Mouse (Mus musculus) limb, embryonic 10.5 days (tissue): ENCODE results near the gene Gfpt2. TPM values are rescaled to one million over a fixed set of nuclear protein-coding genes. Genes with fewer than 3 reads are reported as not detected.

Experiments
- DNase-seq: peaks from one replicate; pipeline ENCODE4 v3.0.0-alpha.2; 2017; ENCODE audit warnings: low spot score
- H3K27ac ChIP-seq: fragments of 300-500 bp; sonication (generic); 2 replicates; pipeline ENCODE4 v1.5.1; 2016; ENCODE audit warnings: mild to moderate bottlenecking
- H3K27me3 ChIP-seq: fragments of 300-500 bp; sonication (generic); 2 replicates; pipeline ENCODE4 v1.6.1; 2016; ENCODE audit warnings: low read depth, mild to moderate bottlenecking; ENCODE audit not compliant: poor library complexity, severe bottlenecking
- H3K36me3 ChIP-seq: fragments of 300-500 bp; sonication (generic); 2 replicates; pipeline ENCODE4 v1.6.1; 2016; ENCODE audit warnings: mild to moderate bottlenecking, moderate library complexity
- H3K4me1 ChIP-seq: fragments of 300-500 bp; sonication (generic); 2 replicates; pipeline ENCODE4 v1.6.1; 2016
- H3K4me3 ChIP-seq: fragments of 300-500 bp; sonication (generic); 2 replicates; pipeline ENCODE4 v1.5.1; 2016; ENCODE audit warnings: mild to moderate bottlenecking, moderate library complexity
- H3K9me3 ChIP-seq: fragments of 300-500 bp; sonication (generic); replicated peaks from 2 replicates; pipeline ENCODE4 v1.6.1; 2016; ENCODE audit warnings: mild to moderate bottlenecking
- WGBS: fragments of 180-500 bp; shearing (Covaris S2); methylation state at CpG from one replicate; pipeline ENCODE4 v1.1.7; 2016; 5-methylcytosine and 5-hydroxymethylcytosine counted together
- polyA plus RNA-seq: library from polyadenylated mRNA; unstranded; fragments of >200 nt; fragmentation: Nextera tagmentation; extraction: Ambion mirVana; gene quantifications from 2 replicates; pipeline ENCODE4 v1.2.1, GENCODE M21; 2016

Gene Gfpt2
- polyA plus RNA-seq, 1 experiment from 2014 or later = 43.3 TPM

GRCm38 (mm10) chr11:49829176-49829745, 35.3 kb downstream of the Gfpt2 start:
- DNase-seq = no peak
- peaks cover 98% of the 10 kb centered on the region for H3K36me3 ChIP-seq
- no peaks in the 10 kb centered on the region for H3K9me3 ChIP-seq
- H3K4me1 ChIP-seq = peaks cover 7% of the 10 kb centered on the region
- H3K4me3 ChIP-seq = no peak overlapping the region
- no peak overlapping the region for H3K27ac ChIP-seq
- 85% methylated on average over 7 of the region's 7 CpGs for WGBS
- H3K27me3 ChIP-seq = no peaks in the 10 kb centered on the region

GRCm38 (mm10) chr11:49831980-49832379, 38.0 kb downstream of the Gfpt2 start:
- DNase-seq = no peak
- no peaks in the 10 kb centered on the region for H3K27me3 ChIP-seq
- H3K27ac ChIP-seq = no peak overlapping the region
- no peaks in the 10 kb centered on the region for H3K9me3 ChIP-seq
- H3K36me3 ChIP-seq = peaks cover 98% of the 10 kb centered on the region
- WGBS = 92% methylated on average over 12 of the region's 12 CpGs
- peaks cover 4% of the 10 kb centered on the region for H3K4me1 ChIP-seq
- H3K4me3 ChIP-seq = no peak overlapping the region

- DNase-seq = no peak
- 90% methylated on average over 5 of the region's 5 CpGs for WGBS
- Histone ChIP-seq H3K4me1 (no peaks in the 10 kb centered on the region), H3K36me3 (peaks cover 99% of the 10 kb centered on the region), H3K27me3 (no peaks in the 10 kb centered on the region), H3K9me3 (no peaks in the 10 kb centered on the region), H3K27ac (no peak overlapping the region), H3K4me3 (no peak overlapping the region)
Observed at GRCm38 (mm10) chr11:49832962-49833361, 39.0 kb downstream of the Gfpt2 start.

- H3K27me3 ChIP-seq = no peaks in the 10 kb centered on the region
- H3K4me3 ChIP-seq = no peak overlapping the region
- H3K4me1 ChIP-seq = no peaks in the 10 kb centered on the region
- no peak overlapping the region for H3K27ac ChIP-seq
- peaks cover 100% of the 10 kb centered on the region for H3K36me3 ChIP-seq
- H3K9me3 ChIP-seq = no peaks in the 10 kb centered on the region
- no peak for DNase-seq
- 91% methylated on average over 6 of the region's 6 CpGs for WGBS
Observed at GRCm38 (mm10) chr11:49834248-49834647, 40.3 kb downstream of the Gfpt2 start.

- Histone ChIP-seq H3K27me3 (no peaks in the 10 kb centered on the region), H3K27ac (no peak overlapping the region), H3K4me1 (no peaks in the 10 kb centered on the region), H3K4me3 (no peak overlapping the region), H3K36me3 (peaks cover 91% of the 10 kb centered on the region), H3K9me3 (no peaks in the 10 kb centered on the region)
- WGBS = 95% methylated on average over 11 of the region's 11 CpGs
- no peak for DNase-seq
Observed at GRCm38 (mm10) chr11:49835257-49835956, 41.4 kb downstream of the Gfpt2 start.

- no peaks in the 10 kb centered on the region for H3K27me3 ChIP-seq
- no peak overlapping the region for H3K27ac ChIP-seq
- WGBS = 82% methylated on average over 13 of the region's 13 CpGs
- peaks cover 5% of the 10 kb centered on the region; the same call in 1 of the 2 replicates for H3K4me1 ChIP-seq
- no peak for DNase-seq
- peaks cover 69% of the 10 kb centered on the region for H3K36me3 ChIP-seq
- H3K9me3 ChIP-seq = no peaks in the 10 kb centered on the region
- no peak overlapping the region for H3K4me3 ChIP-seq
Observed at GRCm38 (mm10) chr11:49837717-49838407, 43.9 kb downstream of the Gfpt2 start.

- Histone ChIP-seq H3K9me3 (no peaks in the 10 kb centered on the region), H3K27ac (no peak overlapping the region), H3K4me3 (no peak overlapping the region), H3K27me3 (no peaks in the 10 kb centered on the region), H3K4me1 (peaks cover 7% of the 10 kb centered on the region), H3K36me3 (peaks cover 40% of the 10 kb centered on the region)
- WGBS = 88% methylated on average over 1 of the region's 1 CpGs
- DNase-seq = no peak
Observed at GRCm38 (mm10) chr11:49840666-49841065, 46.7 kb downstream of the Gfpt2 start.

GRCm38 (mm10) chr11:49841886-49842285, 47.9 kb downstream of the Gfpt2 start:
- Histone ChIP-seq H3K36me3 (peaks cover 28% of the 10 kb centered on the region), H3K27me3 (no peaks in the 10 kb centered on the region), H3K4me1 (peaks cover 15% of the 10 kb centered on the region), H3K9me3 (no peaks in the 10 kb centered on the region), H3K4me3 (no peak overlapping the region), H3K27ac (no peak overlapping the region)
- no peak for DNase-seq
- WGBS = 68% methylated on average over 1 of the region's 1 CpGs

- WGBS = 68% methylated on average over 3 of the region's 3 CpGs
Observed at GRCm38 (mm10) chr11:49842718-49843117, 48.7 kb downstream of the Gfpt2 start.

GRCm38 (mm10) chr11:49844311-49844710, 50.3 kb downstream of the Gfpt2 start:
- DNase-seq = no peak
- WGBS = 88% methylated on average over 10 of the region's 10 CpGs
- no peak overlapping the region for H3K27ac ChIP-seq

More at GRCm38 (mm10) chr11:49842718-49843117, 48.7 kb downstream of the Gfpt2 start:
- Histone ChIP-seq H3K27ac (no peak overlapping the region), H3K27me3 (no peaks in the 10 kb centered on the region), H3K4me3 (no peak overlapping the region), H3K4me1 (peaks cover 20% of the 10 kb centered on the region), H3K9me3 (no peaks in the 10 kb centered on the region), H3K36me3 (peaks cover 20% of the 10 kb centered on the region)
- DNase-seq = no peak

GRCm38 (mm10) chr11:49844969-49845368, 51.0 kb downstream of the Gfpt2 start:
- Histone ChIP-seq H3K4me3 (no peak overlapping the region), H3K9me3 (no peaks in the 10 kb centered on the region), H3K36me3 (peaks cover 4% of the 10 kb centered on the region), H3K27ac (no peak overlapping the region), H3K27me3 (no peaks in the 10 kb centered on the region), H3K4me1 (peaks cover 30% of the 10 kb centered on the region)
- WGBS = 53% methylated on average over 3 of the region's 3 CpGs
- peak; percentile 67 for DNase-seq

More at GRCm38 (mm10) chr11:49844311-49844710, 50.3 kb downstream of the Gfpt2 start:
- Histone ChIP-seq H3K4me1 (peaks cover 30% of the 10 kb centered on the region), H3K27me3 (no peaks in the 10 kb centered on the region), H3K36me3 (peaks cover 4% of the 10 kb centered on the region), H3K4me3 (no peak overlapping the region), H3K9me3 (no peaks in the 10 kb centered on the region)

- DNase-seq = no peak
- peak overlapping the region; percentile 93 for H3K27ac ChIP-seq
- peaks cover 12% of the 10 kb centered on the region for H3K36me3 ChIP-seq
- H3K4me1 ChIP-seq = peaks cover 30% of the 10 kb centered on the region
- H3K27me3 ChIP-seq = no peaks in the 10 kb centered on the region
- H3K9me3 ChIP-seq = no peaks in the 10 kb centered on the region
- H3K4me3 ChIP-seq = peak overlapping the region; percentile 90
- WGBS = 43% methylated on average over 11 of the region's 11 CpGs
Observed at GRCm38 (mm10) chr11:49845958-49846357, 52.0 kb downstream of the Gfpt2 start.
